Mouse (Mus musculus): ENCODE data around the gene Gucy2d. TPM values are rescaled to one million over a fixed set of nuclear protein-coding genes. Genes with fewer than 3 reads are reported as not detected.
A peak's percentile ranks its signal among the peaks of the same experiment; 100 is the strongest.

Gucy2d gene
- total RNA-seq (2021), result under 1 TPM in 1 of 2 experiments, not detected in 1; 0.09 TPM
- long read RNA-seq, experiment 1, result 0 reads
- long read RNA-seq, experiment 2, result 0 reads

GRCm38 (mm10) chr7:98439956-98440466 is at the start of gene Gucy2d:
Gene Gucy2d, plus strand, starts transcription at chr7:98440416.
- peak; percentile 47 for DNase-seq

DNA sequence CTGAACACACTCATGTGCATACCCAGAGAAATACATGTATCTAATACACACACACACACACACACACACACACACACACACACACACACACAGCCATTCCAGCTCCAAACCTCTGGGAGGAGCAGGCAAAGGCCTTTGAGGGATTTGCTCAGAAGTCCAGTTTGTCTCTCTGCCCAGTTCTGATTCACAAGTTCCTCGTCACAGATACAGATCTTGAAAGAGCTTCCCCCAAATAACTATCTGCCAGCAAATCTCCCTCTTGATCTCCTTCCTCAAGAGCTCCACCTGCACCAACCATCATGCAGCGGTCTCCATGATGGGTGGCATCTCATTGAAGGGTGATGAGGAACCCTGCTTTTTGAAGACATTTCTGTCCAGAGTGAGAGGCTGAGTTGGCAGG is 49.7 kb upstream of the Gucy2d start:
- DNase-seq, result peak; percentile 38

DNA sequence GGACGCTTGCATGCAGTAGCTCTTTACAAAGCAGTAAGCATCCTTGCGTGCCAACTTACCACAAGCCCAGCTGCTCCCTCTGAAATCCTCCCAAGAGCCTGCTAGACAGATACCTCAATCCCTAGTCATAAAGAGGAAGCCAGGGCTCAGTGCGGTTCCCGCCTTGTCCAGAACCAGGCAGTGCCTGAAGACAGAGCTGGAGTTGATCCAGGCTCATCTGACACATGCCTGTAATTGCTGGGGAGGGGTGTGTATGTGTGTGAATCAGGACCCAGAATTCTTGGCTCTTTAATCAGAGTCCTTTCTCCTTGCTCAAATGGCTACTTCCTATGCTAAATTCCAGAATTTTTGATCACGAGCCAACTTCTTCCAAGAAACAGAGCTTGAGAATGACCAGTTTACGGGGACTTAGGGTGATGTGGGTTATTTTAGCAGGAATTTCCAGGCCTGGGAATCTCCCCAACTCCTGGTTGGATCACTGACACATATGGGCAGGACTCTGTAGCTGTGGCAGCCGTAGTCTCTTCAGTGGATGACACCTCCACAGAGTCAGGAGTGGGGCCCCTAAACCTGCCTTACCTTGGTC is 48.8 kb upstream of the Gucy2d start:
- DNase-seq, result no peak

DNA sequence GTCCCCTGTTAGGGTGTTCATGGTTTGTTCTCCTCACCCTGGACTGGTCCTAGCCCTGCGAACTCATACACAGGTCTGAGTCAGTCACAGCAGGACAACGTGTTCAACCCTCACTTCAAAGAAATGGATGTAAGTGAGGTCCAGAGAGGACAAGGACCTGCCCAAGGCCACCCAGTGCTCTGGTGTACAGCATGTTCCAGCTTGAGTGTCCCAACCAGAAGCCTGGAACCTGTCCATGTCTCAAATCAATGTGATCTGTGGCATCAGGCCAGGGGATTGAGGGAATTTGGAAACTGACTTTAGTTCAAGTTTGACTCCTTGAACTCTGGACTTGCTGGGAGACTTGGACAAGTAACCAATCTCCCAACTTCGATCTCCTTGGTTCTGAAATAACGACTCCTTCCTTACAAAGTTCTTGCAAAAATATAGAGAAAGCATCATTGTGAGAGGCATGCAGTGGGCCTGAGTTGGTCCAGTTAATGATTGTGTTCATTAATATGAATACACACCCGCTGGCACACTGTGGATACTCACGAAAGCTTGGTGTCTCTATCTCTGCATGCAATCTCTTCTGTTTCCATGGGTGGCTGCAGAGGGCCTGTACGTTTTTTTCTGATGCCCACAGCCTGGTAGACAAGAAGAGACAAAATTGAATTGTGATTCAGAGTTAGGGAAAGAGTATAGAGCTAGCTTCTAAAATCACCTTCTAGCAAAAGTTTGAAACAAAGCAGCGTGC is 47.6 kb upstream of the Gucy2d start:
- peak; percentile 75 for DNase-seq

GRCm38 (mm10) chr7:98402582-98403574 is 37.3 kb upstream of the Gucy2d start:
- DNase-seq, result no peak

- peak; percentile 65 for DNase-seq
Measured at GRCm38 (mm10) chr7:98403996-98404395, 36.2 kb upstream of the Gucy2d start.

DNA sequence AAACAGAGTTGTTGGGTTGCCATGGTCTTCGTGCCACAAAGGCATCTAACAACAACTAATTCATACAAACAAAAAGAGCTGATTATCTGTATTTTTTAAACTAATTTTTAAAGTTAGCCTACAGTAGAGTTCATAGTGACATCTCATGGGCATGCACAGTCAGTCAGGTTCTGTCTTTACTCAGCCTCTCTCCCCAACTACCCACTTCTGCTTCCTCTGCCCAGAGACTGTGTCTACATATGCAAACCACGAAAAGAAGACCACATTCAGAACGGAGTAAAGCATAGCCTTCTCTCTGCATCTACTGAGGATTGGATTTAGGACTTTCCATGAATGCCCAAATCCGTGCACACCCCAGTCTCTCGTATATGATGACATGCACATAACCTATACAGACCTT is 32.6 kb upstream of the Gucy2d start:
- DNase-seq, result no peak

DNA sequence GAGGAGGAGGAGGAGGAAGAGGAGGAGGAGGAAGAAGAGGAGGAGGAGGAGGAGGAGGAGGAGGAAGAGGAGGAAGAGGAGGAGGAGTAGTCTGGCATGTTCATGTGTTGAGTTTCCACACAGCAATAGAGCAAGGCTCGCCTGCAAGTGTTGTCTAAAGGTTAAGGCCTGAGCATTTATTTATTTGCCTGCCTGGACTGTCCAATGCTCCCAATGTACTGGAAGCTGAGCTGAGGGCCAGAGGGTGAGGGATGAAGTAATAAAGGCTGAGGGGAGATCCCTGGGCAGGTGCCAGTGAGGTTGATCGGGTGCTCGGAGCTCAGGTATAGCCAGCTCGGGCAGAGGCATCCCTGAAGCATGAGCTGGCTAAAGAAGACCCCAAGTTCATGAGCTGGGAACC is 27.1 kb upstream of the Gucy2d start:
- DNase-seq, result no peak

- peak; percentile 31 for DNase-seq
Measured at GRCm38 (mm10) chr7:98415550-98415949, 24.7 kb upstream of the Gucy2d start.

- DNase-seq, result no peak
Measured at GRCm38 (mm10) chr7:98416020-98416419, 24.2 kb upstream of the Gucy2d start.

DNA sequence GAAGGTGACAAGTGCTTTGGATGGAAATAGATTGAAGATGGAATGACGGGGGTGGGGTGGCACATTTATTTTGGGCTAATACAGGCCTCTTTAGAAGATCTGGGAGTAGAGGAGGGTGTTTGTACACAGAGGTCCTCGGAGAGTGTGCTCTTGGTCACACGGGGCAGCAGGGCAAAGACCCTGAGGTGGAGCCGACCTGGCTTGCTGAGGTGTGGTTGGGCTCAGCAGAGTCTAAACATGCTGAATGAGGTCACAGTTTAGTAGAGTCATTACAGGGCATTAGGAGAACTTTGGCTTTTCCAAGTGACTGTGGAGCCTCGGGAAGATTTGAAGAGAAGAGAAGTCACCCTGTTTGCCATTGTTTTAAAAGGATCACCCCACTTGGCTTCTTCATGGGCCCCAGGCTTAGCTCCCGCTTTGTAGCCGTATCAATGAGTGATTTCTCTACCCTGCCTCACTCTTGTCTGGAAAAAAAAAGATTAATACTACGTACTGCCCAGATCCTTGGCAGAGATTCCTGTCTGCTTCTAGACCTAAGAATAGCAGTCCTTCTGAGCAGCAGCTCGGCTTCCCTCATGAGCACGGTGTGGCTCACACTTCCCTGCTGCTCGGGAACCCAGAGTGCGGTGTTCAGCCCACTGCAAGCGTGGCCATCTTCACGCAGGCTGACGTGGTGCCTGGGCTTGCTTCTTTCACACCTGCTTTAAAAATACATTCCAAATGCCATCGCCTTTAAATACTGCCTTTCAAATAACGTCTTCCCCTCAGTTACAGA is 22.0 kb upstream of the Gucy2d start:
- no peak for DNase-seq

- peak; percentile 61 for DNase-seq
Measured at GRCm38 (mm10) chr7:98419366-98419765, 20.9 kb upstream of the Gucy2d start.

DNA sequence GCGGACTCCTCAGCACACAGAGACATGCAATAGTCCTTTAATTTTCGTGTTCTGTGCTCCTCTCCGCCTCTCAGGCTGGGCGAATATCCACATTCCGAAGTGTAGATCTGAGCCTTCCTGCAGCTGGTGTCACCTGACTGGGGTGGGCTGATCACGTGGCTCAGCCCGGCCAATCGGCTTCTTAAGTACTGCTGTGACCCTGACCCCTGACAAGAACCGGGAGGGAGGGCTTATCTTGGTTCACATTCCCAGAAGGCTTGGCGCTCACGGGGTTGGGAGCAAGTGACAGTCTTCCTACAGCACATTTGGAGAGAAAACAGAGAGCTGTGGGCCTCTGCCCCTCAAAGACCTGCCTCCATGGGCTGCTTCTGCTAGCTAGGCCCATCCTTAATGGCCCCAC is 16.7 kb upstream of the Gucy2d start:
- no peak for DNase-seq

GRCm38 (mm10) chr7:98424396-98424795 is 15.8 kb upstream of the Gucy2d start:
- no peak for DNase-seq

- DNase-seq, result no peak
Measured at GRCm38 (mm10) chr7:98425551-98425950, 14.7 kb upstream of the Gucy2d start.

DNA sequence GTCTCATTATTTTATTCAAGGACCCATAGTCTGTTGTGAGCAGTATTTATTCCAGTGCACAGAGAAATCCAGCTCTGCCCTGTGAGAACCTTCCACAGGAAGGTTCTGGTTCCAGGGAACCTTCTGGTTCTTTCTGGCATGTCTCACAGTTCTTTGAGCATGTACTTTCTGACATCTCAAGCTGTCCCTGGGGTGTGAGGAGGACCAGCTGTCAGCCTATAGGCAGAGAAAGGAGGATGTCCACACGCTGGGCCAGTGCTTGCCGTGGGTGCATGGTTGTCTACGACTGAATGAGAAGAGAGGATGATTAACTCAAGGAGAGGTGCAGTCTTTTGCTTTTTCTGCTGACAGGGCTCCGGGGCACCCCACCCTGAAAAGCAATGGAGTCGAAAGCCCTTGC is 13.6 kb upstream of the Gucy2d start:
- no peak for DNase-seq

- no peak for DNase-seq
Measured at GRCm38 (mm10) chr7:98427115-98427835, 12.9 kb upstream of the Gucy2d start.

DNA sequence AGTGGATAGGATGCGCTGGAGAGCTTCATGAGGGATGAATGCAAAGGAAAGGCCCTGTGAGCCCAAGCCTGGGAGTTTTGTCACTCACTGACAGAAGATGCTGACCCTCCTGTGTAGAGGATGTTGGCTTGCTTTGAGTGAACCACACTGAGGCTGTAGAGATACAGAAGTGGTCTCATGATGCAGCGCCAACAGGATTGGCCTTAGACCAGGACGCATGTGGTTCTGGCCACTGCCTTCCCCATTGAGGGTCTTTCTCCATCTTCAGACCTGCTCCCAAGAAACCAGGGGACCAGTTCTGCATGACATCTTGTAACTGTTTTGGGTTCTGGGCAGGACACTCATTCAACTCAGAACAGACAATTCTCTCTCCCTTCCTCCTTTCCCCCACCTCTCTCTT is 10.6 kb upstream of the Gucy2d start:
- DNase-seq, result no peak

GRCm38 (mm10) chr7:98430785-98431184 is 9.4 kb upstream of the Gucy2d start:
- DNase-seq, result peak; percentile 81

DNA sequence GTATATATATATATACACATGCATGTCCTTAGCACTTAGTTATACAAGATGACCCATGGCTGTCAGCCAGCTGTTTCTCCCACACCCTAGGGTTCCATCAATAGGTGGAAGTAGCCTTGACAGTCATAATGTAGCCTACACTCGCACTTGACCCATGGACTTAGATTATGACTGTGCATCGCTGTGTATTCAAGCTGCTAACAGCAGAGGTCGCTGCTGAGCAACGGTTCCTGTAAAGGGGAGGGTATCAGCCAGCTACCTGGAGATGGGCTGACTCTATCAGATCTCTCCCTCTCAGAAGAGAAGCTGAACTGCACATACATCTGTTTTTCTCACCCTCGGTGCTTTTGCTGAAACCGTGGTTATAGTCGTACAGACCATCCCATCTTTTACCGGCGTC is 2.6 kb upstream of the Gucy2d start:
- DNase-seq, result peak; percentile 61

DNA sequence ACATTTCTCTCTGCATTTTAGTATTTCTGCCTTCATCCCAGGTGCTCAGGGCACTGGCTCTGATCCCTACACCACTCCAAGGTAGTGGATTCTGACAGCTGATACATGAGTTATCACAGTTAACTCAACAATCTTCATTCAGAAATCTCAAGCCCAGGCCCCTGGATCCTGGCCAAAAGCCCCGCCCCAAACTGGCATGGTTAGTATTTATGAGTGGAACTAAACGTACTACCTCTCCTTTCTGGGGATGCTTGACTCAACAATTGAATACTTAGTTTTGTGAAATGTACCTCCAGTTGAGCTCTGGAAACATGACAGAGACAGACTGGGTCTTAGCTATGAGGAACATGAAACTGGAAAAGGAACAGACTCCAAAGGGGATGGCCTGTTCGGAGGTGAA is 6.7 kb downstream of the Gucy2d start:
- no peak for DNase-seq

Measured in adrenal gland, postnatal 10 days (tissue).